Mouse (Mus musculus) fibroblast of lung, adult 2 months (primary cell): Measurements from ENCODE around the gene Hmgn2.
"Not testable (repeated sequence)": the region's sequence is repeated elsewhere in the genome, so short reads cannot be mapped to it uniquely, and the experiment has no call there.

Source experiments
- DNase-seq: peaks from one replicate; pipeline ENCODE4 v3.0.0-alpha.2; 2011; ENCODE audit warnings: low read depth

Gene Hmgn2

DNA sequence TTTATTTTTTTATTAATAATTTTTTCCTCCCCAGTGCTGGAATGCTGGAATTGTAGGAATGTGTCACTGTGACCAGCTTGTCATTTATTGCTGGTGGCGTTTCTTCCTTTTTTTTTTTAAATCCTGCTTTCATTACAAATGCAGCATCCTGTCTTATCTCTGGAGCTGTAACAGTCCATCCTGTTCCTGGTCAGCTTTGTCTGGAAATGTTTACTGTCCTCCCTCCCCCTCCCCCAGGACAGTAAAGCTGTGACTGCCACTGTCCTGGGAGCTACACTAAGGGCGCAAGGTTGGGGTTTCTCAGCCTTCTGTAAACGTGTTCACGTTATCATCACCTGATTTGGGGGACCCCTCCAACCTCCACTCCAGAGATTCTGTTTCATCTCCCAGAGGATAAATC, 43.2 kb downstream of the Hmgn2 start:
- no peak for DNase-seq

DNA sequence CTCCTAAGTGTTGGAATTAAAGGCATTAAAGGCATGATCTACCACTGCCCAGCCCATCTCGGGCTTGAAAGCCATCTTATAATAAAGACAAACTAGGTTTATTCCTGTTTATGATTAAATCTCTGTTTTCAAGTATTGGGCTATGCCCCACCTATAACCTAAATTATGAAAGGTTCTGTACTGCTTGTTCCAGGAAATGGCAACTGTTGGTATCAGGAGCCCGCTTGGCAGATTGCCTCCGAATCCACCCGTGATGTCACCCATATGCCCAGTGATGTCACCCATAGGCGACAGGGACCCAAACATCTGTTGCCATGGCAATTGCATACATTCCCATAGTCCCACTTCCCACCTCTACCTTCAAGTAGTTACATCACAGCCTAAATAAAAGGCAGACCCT, 44.7 kb downstream of the Hmgn2 start:
- DNase-seq, result no peak

DNA sequence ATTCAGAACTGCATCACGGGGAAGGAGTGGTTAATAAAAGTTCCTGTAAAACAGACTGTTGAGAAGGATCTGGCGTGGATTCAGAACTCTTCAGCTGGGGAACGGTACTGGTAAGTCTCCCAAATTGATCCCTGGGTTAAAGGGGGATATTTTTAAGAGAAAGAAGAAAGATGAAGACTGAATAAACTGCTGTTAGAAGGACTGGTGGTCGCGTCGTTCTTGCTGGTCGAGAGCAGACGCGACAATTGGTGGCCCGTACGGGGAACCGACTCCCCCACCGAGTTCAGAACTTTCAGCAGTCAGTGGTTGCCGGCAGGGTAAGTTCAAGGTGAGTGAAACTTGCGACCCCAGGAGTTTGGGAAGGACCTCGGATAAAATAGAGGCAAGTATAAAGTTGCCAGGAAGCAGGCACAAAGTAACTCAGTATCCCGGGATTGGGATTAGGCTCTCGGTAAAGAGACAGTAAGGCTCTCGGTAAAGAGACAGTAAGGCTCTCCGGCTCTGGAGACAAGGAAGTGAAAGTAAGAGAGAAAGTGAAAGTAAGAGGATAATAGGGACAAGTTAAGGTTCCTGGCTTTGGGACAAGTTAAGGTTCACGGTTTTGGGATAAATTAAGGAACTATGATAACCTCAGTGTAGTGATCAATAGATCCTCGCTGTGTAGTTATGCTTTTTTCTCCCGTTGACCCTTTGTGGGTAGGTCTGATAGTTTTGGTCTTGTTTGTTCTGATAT, 50.2 kb downstream of the Hmgn2 start:
- not testable (repeated sequence) for DNase-seq
